Mouse (Mus musculus): Measurements from ENCODE around the gene Mbnl2. TPM values are rescaled to one million over a fixed set of nuclear protein-coding genes. Genes with fewer than 3 reads are reported as not detected.

The Mbnl2 gene
- total RNA-seq, 2 experiments from 2014 or later, result 24.0 to 32.7 TPM

GRCm38 (mm10) chr14:120271096-120271495, 4.4 kb upstream of the Mbnl2 start:
- ATAC-seq (replicated peaks; ENCODE audit: low FRiP score, poor library complexity, severe bottlenecking), result no peak

GRCm38 (mm10) chr14:120273766-120274165, 1.7 kb upstream of the Mbnl2 start:
- ATAC-seq (replicated peaks; ENCODE audit: low FRiP score, poor library complexity, severe bottlenecking), result no peak

DNA sequence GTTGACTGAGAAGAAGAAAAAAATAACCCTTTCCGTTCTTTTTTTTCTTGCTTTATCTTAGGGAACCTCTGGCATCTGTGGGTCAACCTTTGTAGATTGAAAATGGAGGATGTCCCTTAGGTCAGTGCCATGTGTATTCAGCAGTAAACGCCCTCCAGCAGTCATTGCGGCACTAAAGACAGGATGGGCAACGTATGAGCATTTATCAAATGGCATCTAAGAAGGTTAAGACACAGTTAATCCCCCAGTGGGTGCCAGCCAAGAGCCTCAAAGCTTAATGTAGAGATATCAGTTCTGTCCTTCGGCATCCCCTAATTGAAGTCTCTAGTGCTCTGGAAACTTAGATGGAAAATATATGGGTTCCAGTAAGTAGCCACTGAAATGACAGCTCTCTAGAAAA, 723 bp upstream of the Mbnl2 start:
- no peak for ATAC-seq (replicated peaks; ENCODE audit: low FRiP score, poor library complexity, severe bottlenecking)

- no peak for ATAC-seq (replicated peaks; ENCODE audit: low FRiP score, poor library complexity, severe bottlenecking)
These were observed 1.0 kb downstream of the Mbnl2 start for GRCm38 (mm10) chr14:120276343-120277080.

GRCm38 (mm10) chr14:120277081-120277656, 1.7 kb downstream of the Mbnl2 start:
- ATAC-seq (replicated peaks; ENCODE audit: low FRiP score, poor library complexity, severe bottlenecking), result peak; percentile 41; the same call in 1 of the 2 replicates

GRCm38 (mm10) chr14:120278290-120279244, 3.1 kb downstream of the Mbnl2 start:
- no peak for ATAC-seq (replicated peaks; ENCODE audit: low FRiP score, poor library complexity, severe bottlenecking)

GRCm38 (mm10) chr14:120280136-120280535, 4.7 kb downstream of the Mbnl2 start:
- no peak for ATAC-seq (replicated peaks; ENCODE audit: low FRiP score, poor library complexity, severe bottlenecking)

GRCm38 (mm10) chr14:120283787-120284186, 8.3 kb downstream of the Mbnl2 start:
- ATAC-seq (replicated peaks; ENCODE audit: low FRiP score, poor library complexity, severe bottlenecking), result no peak

GRCm38 (mm10) chr14:120284504-120284903, 9.0 kb downstream of the Mbnl2 start:
- ATAC-seq (replicated peaks; ENCODE audit: low FRiP score, poor library complexity, severe bottlenecking), result no peak

DNA sequence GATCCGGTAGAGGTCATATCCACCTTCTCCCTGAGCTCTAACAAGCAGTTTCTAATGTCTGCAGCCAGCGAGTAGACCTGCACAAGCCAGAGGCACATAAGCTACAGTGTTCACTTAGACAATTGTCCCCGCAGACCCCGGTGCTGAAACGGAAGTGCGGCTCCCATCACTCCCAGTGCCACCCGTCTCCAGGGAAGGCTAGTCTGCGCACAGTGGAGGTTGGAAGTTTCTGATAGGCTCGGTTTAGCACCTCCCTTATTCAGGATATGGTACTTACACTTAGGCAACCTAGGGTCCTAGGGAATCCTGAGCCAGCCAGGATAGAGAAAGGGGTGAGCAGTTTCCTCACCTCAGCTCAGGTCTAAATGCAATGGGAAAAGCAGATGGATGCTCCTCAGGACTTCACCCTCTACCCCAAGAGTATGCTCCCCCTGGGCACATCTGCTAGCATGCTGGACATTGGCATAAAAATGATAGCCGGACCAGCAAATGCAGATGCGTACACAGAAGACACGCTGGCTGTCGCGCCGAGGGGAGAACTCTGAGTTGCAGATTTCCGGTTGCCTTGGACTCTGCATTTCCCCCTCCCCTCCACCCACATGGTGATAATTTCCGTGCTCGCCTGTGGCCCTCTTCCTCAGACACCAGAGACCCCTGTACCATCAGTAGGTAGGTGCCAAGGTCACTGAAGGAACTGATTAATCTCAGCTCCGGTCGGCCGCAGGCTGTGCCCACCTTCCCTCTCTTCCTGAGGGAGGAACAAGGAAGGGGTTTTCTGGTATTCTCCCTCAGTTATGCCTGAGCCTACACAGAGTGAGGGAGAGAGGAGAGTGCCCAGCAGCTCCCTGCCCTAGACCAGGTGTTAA, 11.9 kb downstream of the Mbnl2 start:
- no peak for ATAC-seq (replicated peaks; ENCODE audit: low FRiP score, poor library complexity, severe bottlenecking)

- no peak for ATAC-seq (replicated peaks; ENCODE audit: low FRiP score, poor library complexity, severe bottlenecking)
These were observed 12.5 kb downstream of the Mbnl2 start for GRCm38 (mm10) chr14:120287987-120288275.

DNA sequence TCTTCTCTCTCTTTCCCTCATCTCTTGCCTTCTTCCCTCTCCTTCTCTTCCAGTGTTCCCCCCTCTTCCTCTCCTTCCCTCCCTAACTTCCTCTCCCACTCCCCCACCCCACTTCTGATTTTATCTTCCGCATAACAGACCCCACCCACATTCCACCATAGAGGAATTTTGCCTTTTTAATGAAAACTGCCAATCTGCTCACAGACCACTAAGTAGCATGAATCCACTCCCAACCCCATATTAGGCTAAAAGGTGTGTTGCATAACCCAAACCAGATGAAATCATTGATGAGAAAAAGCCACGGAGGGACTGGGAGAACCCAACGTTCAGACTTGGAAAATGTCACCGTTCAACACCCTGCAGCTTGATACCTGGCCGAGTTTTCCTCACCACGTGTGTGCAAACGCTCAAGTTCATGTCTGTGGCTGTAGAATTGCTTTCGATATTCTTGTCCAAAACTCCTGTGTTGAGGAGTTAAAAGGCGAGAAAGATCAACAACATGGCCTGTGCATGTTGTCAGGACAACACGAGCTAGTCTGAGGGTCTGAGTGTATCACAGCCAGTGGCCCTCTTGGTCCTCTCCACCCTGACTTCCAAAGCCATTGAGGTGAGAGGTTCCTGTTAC, 13.0 kb downstream of the Mbnl2 start:
- no peak for ATAC-seq (replicated peaks; ENCODE audit: low FRiP score, poor library complexity, severe bottlenecking)

DNA sequence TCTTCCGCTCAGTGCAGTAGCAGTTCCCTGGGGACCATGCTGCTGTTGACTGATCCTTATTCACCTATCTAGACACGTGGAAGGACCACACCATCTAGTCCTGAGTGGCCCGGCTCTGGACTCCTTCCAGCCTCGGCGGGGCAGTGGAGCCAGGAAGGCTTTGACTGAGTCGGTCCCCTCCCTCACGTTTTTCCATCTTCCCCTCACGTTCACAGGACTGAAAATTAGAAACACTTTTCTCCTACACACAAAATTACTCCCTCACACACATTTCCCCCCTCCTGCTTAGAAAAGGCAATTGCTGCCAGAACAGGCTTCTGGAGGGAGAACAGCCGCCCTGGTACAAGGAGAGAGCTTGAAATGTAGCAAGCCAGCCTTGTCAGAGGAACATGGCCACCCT, 13.6 kb downstream of the Mbnl2 start:
- no peak for ATAC-seq (replicated peaks; ENCODE audit: low FRiP score, poor library complexity, severe bottlenecking)

- ATAC-seq (replicated peaks; ENCODE audit: low FRiP score, poor library complexity, severe bottlenecking), result no peak
These were observed 14.1 kb downstream of the Mbnl2 start for GRCm38 (mm10) chr14:120289528-120289927.

DNA sequence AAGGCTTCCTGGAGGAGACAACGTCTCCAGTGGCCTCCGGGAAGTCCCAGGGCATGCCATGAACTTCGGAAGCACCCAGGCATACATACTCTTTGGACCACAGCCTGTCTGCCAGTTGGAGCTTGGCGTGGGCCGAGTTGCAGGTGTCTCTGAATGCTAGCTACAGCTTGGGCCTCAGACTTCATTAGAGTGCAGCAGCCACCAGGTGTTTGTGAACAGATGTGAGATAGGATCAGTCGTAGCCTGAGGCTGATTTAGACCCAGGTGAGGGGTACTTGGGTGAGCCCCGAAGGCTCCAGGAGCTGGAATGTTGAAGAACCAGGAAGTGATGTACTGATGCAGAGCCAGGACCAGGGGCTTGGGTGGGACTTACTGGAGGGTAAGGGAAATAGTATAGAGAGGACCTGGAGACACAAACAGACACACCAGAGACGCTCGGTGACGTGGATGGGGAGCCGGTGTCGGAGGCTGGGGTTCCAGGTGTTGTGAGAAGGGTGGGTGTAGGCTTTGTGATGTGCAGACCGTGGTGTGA, 15.8 kb downstream of the Mbnl2 start:
- no peak for ATAC-seq (replicated peaks; ENCODE audit: low FRiP score, poor library complexity, severe bottlenecking)

GRCm38 (mm10) chr14:120292133-120292532, 16.7 kb downstream of the Mbnl2 start:
- ATAC-seq (replicated peaks; ENCODE audit: low FRiP score, poor library complexity, severe bottlenecking), result no peak

DNA sequence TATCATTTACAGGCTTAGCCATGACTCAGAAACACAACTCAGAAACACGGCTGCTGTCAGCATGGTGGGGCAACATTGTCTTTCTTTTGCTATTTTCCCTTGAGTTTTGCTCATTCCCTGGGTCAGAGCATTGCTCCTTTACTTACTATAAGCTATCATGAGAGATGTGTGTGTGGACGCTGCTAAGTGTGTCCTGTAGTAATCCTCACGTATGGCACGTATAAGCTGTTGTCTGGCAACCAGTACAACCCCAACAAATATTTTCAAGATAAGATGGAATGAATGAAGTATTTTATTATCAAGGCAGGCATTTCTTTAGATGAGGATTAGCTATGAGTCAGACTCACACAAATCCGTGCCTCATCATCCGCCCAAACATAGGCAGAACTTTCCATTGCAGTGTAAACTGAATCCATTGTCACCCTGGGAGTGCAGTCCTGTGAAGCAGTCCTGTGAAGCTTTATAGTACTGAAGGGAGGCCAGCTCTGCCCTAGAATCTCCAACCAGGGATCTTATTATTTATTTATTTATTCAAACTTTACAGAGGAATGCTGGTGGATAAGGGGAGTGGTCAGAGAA, 17.2 kb downstream of the Mbnl2 start:
- no peak for ATAC-seq (replicated peaks; ENCODE audit: low FRiP score, poor library complexity, severe bottlenecking)

DNA sequence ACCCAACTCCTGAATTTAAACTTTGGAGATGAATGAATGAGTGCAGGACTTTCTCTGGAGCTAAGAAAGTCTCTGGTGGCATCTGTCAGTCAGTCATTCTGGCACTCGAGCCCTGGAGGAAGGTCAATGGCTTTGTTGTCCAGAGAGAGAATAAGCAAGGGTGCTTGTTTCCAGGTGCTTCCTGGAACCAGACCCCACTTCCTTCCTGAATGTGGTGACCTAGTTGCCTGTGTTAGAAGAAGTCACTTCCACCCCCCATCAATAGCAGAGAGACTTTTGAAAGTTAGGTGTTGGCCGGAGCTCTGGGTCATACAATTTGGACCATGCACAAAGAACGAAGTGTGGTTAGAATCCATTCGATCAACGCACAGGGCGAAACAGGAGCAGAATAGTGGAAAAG, 19.0 kb downstream of the Mbnl2 start:
- ATAC-seq (replicated peaks; ENCODE audit: low FRiP score, poor library complexity, severe bottlenecking), result no peak

Measured in erythroid progenitor cell, adult 5-6 weeks (primary cell).